Mouse (Mus musculus): ENCODE data around the gene Atf7ip. TPM values are rescaled to one million over a fixed set of nuclear protein-coding genes. Genes with fewer than 3 reads are reported as not detected.

The Atf7ip gene
- polyA plus RNA-seq, 1 experiment from 2014 or later, result 43.4 TPM

GRCm38 (mm10) chr6:136468401-136468912 is 37.5 kb upstream of the Atf7ip start:
- Histone ChIP-seq H3K27ac (ENCODE audit: low read depth, low read length) (peak overlapping the region; percentile 100), H3K4me2 (no peak overlapping the region), H3K9ac (ENCODE audit: low read length) (no peak overlapping the region), H3K4me3 (ENCODE audit: low read depth, low read length) (no peak overlapping the region), H3K4me1 (ENCODE audit: control insufficient read depth, insufficient read depth, low read length) (peaks cover 23% of the 10 kb centered on the region), H3K36me3 (ENCODE audit: control insufficient read depth, insufficient read depth, low read length) (no peaks in the 10 kb centered on the region), H3K27me3 (ENCODE audit: control insufficient read depth, insufficient read depth, low read length) (no peaks in the 10 kb centered on the region), H3K9me3 (ENCODE audit: control insufficient read depth, low read length) (peaks cover 3% of the 10 kb centered on the region; the same call in 1 of the 2 replicates)
- ATAC-seq (ENCODE audit: low FRiP score) (peak; percentile 64), DNase-seq (ENCODE audit: low spot score, missing footprints) (peak; percentile 100)
- WGBS, result 3% methylated on average over 12 of the region's 12 CpGs

- peak overlapping the region; percentile 100 for H3K27ac ChIP-seq (ENCODE audit: low read depth, low read length)
- H3K4me3 ChIP-seq (ENCODE audit: low read depth, low read length), result no peak overlapping the region
- H3K36me3 ChIP-seq (ENCODE audit: control insufficient read depth, insufficient read depth, low read length), result no peaks in the 10 kb centered on the region
- no peak for DNase-seq (ENCODE audit: low spot score, missing footprints)
- no peak for ATAC-seq (ENCODE audit: low FRiP score)
- whole genome bisulfite sequencing, result 17% methylated on average over 12 of the region's 12 CpGs
- peaks cover 23% of the 10 kb centered on the region for H3K4me1 ChIP-seq (ENCODE audit: control insufficient read depth, insufficient read depth, low read length)
- H3K9ac ChIP-seq (ENCODE audit: low read length), result no peak overlapping the region
- H3K9me3 ChIP-seq (ENCODE audit: control insufficient read depth, low read length), result peaks cover 3% of the 10 kb centered on the region; the same call in 1 of the 2 replicates
- no peak overlapping the region for H3K4me2 ChIP-seq
- H3K27me3 ChIP-seq (ENCODE audit: control insufficient read depth, insufficient read depth, low read length), result no peaks in the 10 kb centered on the region
These were observed 36.8 kb upstream of the Atf7ip start for GRCm38 (mm10) chr6:136468974-136469792.

GRCm38 (mm10) chr6:136469807-136470206 is 36.2 kb upstream of the Atf7ip start:
- H3K4me3 ChIP-seq (ENCODE audit: low read depth, low read length), result no peak overlapping the region
- peak overlapping the region; percentile 100 for H3K27ac ChIP-seq (ENCODE audit: low read depth, low read length)
- H3K36me3 ChIP-seq (ENCODE audit: control insufficient read depth, insufficient read depth, low read length), result no peaks in the 10 kb centered on the region
- WGBS, result 63% methylated on average over 9 of the region's 9 CpGs
- no peak overlapping the region for H3K4me2 ChIP-seq
- DNase-seq (ENCODE audit: low spot score, missing footprints) (peak; percentile 86), ATAC-seq (ENCODE audit: low FRiP score) (no peak)
- no peak overlapping the region for H3K9ac ChIP-seq (ENCODE audit: low read length)
- H3K9me3 ChIP-seq (ENCODE audit: control insufficient read depth, low read length), result peaks cover 3% of the 10 kb centered on the region; the same call in 1 of the 2 replicates
- no peaks in the 10 kb centered on the region for H3K27me3 ChIP-seq (ENCODE audit: control insufficient read depth, insufficient read depth, low read length)
- H3K4me1 ChIP-seq (ENCODE audit: control insufficient read depth, insufficient read depth, low read length), result peaks cover 23% of the 10 kb centered on the region

GRCm38 (mm10) chr6:136470321-136471230 is 35.4 kb upstream of the Atf7ip start:
- no peaks in the 10 kb centered on the region for H3K27me3 ChIP-seq (ENCODE audit: control insufficient read depth, insufficient read depth, low read length)
- peak overlapping the region; percentile 33; the same call in 1 of the 2 replicates for H3K4me2 ChIP-seq
- peaks cover 31% of the 10 kb centered on the region for H3K4me1 ChIP-seq (ENCODE audit: control insufficient read depth, insufficient read depth, low read length)
- H3K4me3 ChIP-seq (ENCODE audit: low read depth, low read length), result no peak overlapping the region; the same call in 1 of the 2 replicates
- no peaks in the 10 kb centered on the region for H3K36me3 ChIP-seq (ENCODE audit: control insufficient read depth, insufficient read depth, low read length)
- DNase-seq (ENCODE audit: low spot score, missing footprints), result peak; percentile 98
- under 1% methylated on average over 31 of the region's 31 CpGs for WGBS
- peak; percentile 90 for ATAC-seq (ENCODE audit: low FRiP score)
- H3K9me3 ChIP-seq (ENCODE audit: control insufficient read depth, low read length), result peaks cover 3% of the 10 kb centered on the region; the same call in 1 of the 2 replicates
- peak overlapping the region; percentile 66 for H3K9ac ChIP-seq (ENCODE audit: low read length)
- H3K27ac ChIP-seq (ENCODE audit: low read depth, low read length), result peak overlapping the region; percentile 100

GRCm38 (mm10) chr6:136471601-136472000 is 34.4 kb upstream of the Atf7ip start:
- peak; percentile 90 for DNase-seq (ENCODE audit: low spot score, missing footprints)
- peak overlapping the region; percentile 42 for H3K9ac ChIP-seq (ENCODE audit: low read length)
- no peak for ATAC-seq (ENCODE audit: low FRiP score)

GRCm38 (mm10) chr6:136472779-136473178 is 33.2 kb upstream of the Atf7ip start:
- ATAC-seq (ENCODE audit: low FRiP score), result no peak
- Histone ChIP-seq H3K36me3 (ENCODE audit: control insufficient read depth, insufficient read depth, low read length) (no peaks in the 10 kb centered on the region), H3K27ac (ENCODE audit: low read depth, low read length) (no peak overlapping the region), H3K4me2 (no peak overlapping the region), H3K9me3 (ENCODE audit: control insufficient read depth, low read length) (peaks cover 3% of the 10 kb centered on the region; the same call in 1 of the 2 replicates), H3K4me3 (ENCODE audit: low read depth, low read length) (no peak overlapping the region), H3K9ac (ENCODE audit: low read length) (no peak overlapping the region), H3K27me3 (ENCODE audit: control insufficient read depth, insufficient read depth, low read length) (no peaks in the 10 kb centered on the region), H3K4me1 (ENCODE audit: control insufficient read depth, insufficient read depth, low read length) (peaks cover 29% of the 10 kb centered on the region)
- no peak for DNase-seq (ENCODE audit: low spot score, missing footprints)
- WGBS, result 61% methylated on average over 6 of the region's 6 CpGs

More at GRCm38 (mm10) chr6:136471601-136472000, 34.4 kb upstream of the Atf7ip start:
- no peak overlapping the region for H3K4me2 ChIP-seq
- no peak overlapping the region for H3K4me3 ChIP-seq (ENCODE audit: low read depth, low read length)
- no peaks in the 10 kb centered on the region for H3K36me3 ChIP-seq (ENCODE audit: control insufficient read depth, insufficient read depth, low read length)
- WGBS, result 18% methylated on average over 5 of the region's 5 CpGs
- H3K27ac ChIP-seq (ENCODE audit: low read depth, low read length), result peak overlapping the region; percentile 100
- peaks cover 33% of the 10 kb centered on the region for H3K4me1 ChIP-seq (ENCODE audit: control insufficient read depth, insufficient read depth, low read length)
- H3K9me3 ChIP-seq (ENCODE audit: control insufficient read depth, low read length), result peaks cover 3% of the 10 kb centered on the region; the same call in 1 of the 2 replicates
- H3K27me3 ChIP-seq (ENCODE audit: control insufficient read depth, insufficient read depth, low read length), result no peaks in the 10 kb centered on the region

GRCm38 (mm10) chr6:136473472-136474129 is 32.4 kb upstream of the Atf7ip start:
- Histone ChIP-seq H3K9me3 (ENCODE audit: control insufficient read depth, low read length) (peaks cover 3% of the 10 kb centered on the region; the same call in 1 of the 2 replicates), H3K4me2 (no peak overlapping the region), H3K27ac (ENCODE audit: low read depth, low read length) (no peak overlapping the region), H3K9ac (ENCODE audit: low read length) (no peak overlapping the region), H3K4me1 (ENCODE audit: control insufficient read depth, insufficient read depth, low read length) (peaks cover 28% of the 10 kb centered on the region), H3K4me3 (ENCODE audit: low read depth, low read length) (no peak overlapping the region), H3K27me3 (ENCODE audit: control insufficient read depth, insufficient read depth, low read length) (no peaks in the 10 kb centered on the region), H3K36me3 (ENCODE audit: control insufficient read depth, insufficient read depth, low read length) (no peaks in the 10 kb centered on the region)
- 72% methylated on average over 11 of the region's 11 CpGs for WGBS
- ATAC-seq (ENCODE audit: low FRiP score) (no peak), DNase-seq (ENCODE audit: low spot score, missing footprints) (peak; percentile 73)

GRCm38 (mm10) chr6:136475171-136475860 is 30.7 kb upstream of the Atf7ip start:
- no peaks in the 10 kb centered on the region for H3K27me3 ChIP-seq (ENCODE audit: control insufficient read depth, insufficient read depth, low read length)
- H3K4me2 ChIP-seq, result no peak overlapping the region
- ATAC-seq (ENCODE audit: low FRiP score) (no peak), DNase-seq (ENCODE audit: low spot score, missing footprints) (peak; percentile 87)
- peak overlapping the region; percentile 30; the same call in 1 of the 2 replicates for H3K9ac ChIP-seq (ENCODE audit: low read length)
- no peak overlapping the region for H3K4me3 ChIP-seq (ENCODE audit: low read depth, low read length)
- no peaks in the 10 kb centered on the region for H3K9me3 ChIP-seq (ENCODE audit: control insufficient read depth, low read length)
- H3K4me1 ChIP-seq (ENCODE audit: control insufficient read depth, insufficient read depth, low read length), result peaks cover 19% of the 10 kb centered on the region
- peak overlapping the region; percentile 9; the same call in 1 of the 2 replicates for H3K27ac ChIP-seq (ENCODE audit: low read depth, low read length)
- 11% methylated on average over 6 of the region's 6 CpGs for WGBS
- H3K36me3 ChIP-seq (ENCODE audit: control insufficient read depth, insufficient read depth, low read length), result no peaks in the 10 kb centered on the region
